Mouse (Mus musculus): Measurements from ENCODE around the gene Acmsd. TPM values are rescaled to one million over a fixed set of nuclear protein-coding genes. Genes with fewer than 3 reads are reported as not detected.

Gene Acmsd
- polyA plus RNA-seq (2015; fragmentation: Nextera tagmentation; extraction: Ambion mirVana) = 0.08 and 0.12 TPM in 2 replicates

DNA sequence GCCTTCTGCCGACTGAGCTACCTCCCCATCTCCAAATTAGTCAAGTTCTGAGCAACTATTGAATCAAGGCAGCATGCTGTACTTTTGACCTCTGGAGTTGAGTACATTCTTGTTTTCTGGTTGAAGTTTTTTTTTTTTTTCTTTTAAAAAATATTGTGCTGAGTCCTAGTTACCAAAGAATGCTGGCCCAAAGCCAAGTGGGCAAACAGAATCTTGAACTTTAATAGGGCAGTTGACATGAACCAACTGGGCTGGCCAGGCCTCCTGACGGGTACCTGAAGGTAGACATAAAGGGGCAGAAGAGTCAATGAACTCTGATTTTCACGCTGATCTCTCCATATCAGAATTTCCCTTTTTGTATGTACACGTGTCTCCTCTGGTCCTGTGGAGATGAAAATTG is at the start of gene Acmsd:
Acmsd (plus strand) TSS at position 318 of the 400 bp plus-strand sequence.
- Histone ChIP-seq H3K4me1 (replicated peaks) (no peaks in the 10 kb centered on the region), H3K27ac (replicated peaks) (no peak within 1 kb of the TSS), H3K9ac (no peak within 1 kb of the TSS), H3K27me3 (no peaks in the 10 kb centered on the region), H3K4me2 (no peak within 1 kb of the TSS), H3K4me3 (no peak within 1 kb of the TSS), H3K36me3 (no peaks in the 10 kb centered on the region), H3K9me3 (0 out of 2 replicates have a peak, but pooled peaks cover 2% of the 10 kb centered on the region)
- WGBS = 92% methylated on average over 4 of the region's 4 CpGs
- ATAC-seq (ENCODE audit: low FRiP score, low read depth) = no peak

DNA sequence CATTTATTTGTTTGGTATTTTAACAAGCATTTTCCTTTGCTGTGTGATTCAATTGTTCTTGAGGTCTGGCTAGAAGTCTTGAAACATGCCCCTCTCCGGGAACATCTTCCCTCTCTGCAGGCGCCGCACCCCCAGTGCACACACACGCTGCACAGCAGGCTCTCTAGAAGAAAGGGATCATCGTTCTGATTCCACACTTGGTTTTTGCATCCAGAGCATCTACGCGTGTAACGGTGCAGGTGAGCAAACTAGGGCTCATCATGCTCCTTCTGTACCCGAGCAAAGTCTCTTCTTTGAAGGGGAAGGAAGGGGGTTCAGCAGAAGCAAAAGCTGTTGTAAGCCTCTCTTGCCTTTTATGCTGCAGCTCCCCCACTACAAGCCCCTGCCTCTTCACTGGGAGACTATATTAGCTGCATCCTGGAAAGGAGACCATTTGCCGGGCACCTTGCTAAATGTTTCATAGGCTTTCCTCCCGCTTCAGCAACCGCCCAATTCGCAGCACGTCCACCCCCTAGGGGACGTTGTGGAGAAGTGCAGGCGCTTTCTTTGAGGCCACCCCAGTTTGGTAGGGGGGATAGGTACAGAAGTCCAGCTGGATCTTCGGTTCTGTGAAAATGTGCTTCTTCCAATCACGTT is 49.6 kb upstream of the Acmsd start, which contains the start of gene Tmem163:
Tmem163 (minus strand) TSS at position 51 of the 636 bp plus-strand sequence.
- H3K4me1 ChIP-seq (replicated peaks) = peaks cover 29% of the 10 kb centered on the region
- peak within 1 kb of the TSS; percentile 95 for H3K4me2 ChIP-seq
- H3K9me3 ChIP-seq = no peaks in the 10 kb centered on the region
- peaks cover 10% of the 10 kb centered on the region; the same call in 1 of the 2 replicates for H3K27me3 ChIP-seq
- H3K4me3 ChIP-seq = peak within 1 kb of the TSS; percentile 68
- peak within 1 kb of the TSS; percentile 66 for H3K27ac ChIP-seq (replicated peaks)
- no peaks in the 10 kb centered on the region for H3K36me3 ChIP-seq
- ATAC-seq (ENCODE audit: low FRiP score, low read depth) = no peak
- H3K9ac ChIP-seq = peak within 1 kb of the TSS; percentile 71; the same call in 1 of the 2 replicates
- 10% methylated on average over 18 of the region's 18 CpGs for WGBS

DNA sequence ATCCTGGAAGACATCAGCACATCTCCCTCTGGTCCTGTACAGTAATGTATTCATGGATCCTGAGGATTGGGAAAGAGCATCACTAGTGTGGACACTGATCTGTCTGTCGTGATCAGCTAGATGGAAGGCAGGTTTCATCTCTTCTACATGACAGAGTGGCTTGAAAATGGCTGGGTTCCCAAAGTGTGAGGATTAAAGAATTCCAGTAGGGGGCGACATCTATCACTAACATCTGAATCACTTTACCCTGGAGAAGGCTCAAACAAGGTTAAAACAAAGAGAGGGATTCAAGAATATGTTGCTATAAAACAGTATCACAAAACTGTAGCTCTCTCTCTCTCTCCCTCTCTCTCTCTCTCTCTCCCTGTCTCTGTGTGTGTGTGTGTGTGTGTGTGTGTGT is 32.7 kb upstream of the Acmsd start:
- Histone ChIP-seq H3K4me3 (no peak overlapping the region), H3K27me3 (no peaks in the 10 kb centered on the region), H3K27ac (replicated peaks) (no peak overlapping the region), H3K4me1 (replicated peaks) (no peaks in the 10 kb centered on the region), H3K4me2 (no peak overlapping the region), H3K9me3 (no peaks in the 10 kb centered on the region), H3K36me3 (no peaks in the 10 kb centered on the region), H3K9ac (no peak overlapping the region)
- no peak for ATAC-seq (ENCODE audit: low FRiP score, low read depth)
- 22% methylated on average over 2 of the region's 2 CpGs for WGBS

DNA sequence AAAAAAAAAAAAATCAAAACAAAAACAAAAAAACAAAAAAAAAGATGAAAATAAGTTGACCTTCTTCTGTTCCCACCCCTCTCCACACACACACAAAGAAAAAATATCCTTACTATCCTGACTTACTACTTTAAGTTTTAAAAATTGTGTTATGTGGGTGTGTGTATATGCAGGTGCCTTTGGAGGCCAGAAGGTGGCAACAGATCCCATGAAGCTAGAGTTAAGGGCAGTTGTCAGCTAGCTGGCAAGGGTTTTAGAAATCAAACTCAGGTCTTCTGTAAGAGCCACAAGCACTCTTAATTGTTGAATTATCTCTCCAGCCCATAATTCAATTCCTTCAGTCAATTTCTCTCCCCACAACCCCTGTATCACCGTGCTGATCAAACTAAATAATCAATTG is 27.0 kb upstream of the Acmsd start:
- Histone ChIP-seq H3K9ac (no peak overlapping the region), H3K27ac (replicated peaks) (no peak overlapping the region), H3K4me3 (no peak overlapping the region), H3K4me1 (replicated peaks) (0 out of 2 replicates have a peak, but pooled peaks cover 4% of the 10 kb centered on the region), H3K9me3 (no peaks in the 10 kb centered on the region), H3K4me2 (no peak overlapping the region), H3K36me3 (no peaks in the 10 kb centered on the region), H3K27me3 (no peaks in the 10 kb centered on the region)
- no peak for ATAC-seq (ENCODE audit: low FRiP score, low read depth)
- WGBS = 86% methylated on average over 1 of the region's 1 CpGs

DNA sequence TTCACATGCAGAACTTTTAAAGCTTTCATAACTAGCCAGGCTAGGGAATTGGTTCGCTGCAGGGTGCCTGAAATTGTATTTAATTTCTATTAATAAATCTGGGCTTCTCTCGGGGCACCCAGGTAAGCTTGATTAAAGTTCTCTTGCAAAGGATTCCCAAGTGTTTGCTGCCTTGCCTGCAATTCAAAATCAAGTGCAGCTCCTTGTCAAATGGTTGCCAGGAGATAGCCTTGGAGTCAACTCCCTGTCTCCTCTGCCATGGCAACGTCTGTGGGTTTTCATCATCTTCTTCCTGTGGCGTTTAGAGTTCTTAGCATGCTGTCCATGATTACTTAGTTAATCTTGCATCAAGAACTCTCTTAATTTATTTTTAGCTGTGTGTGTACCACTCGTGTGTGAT is 22.9 kb upstream of the Acmsd start:
- Histone ChIP-seq H3K27me3 (no peaks in the 10 kb centered on the region), H3K27ac (replicated peaks) (no peak overlapping the region), H3K4me3 (no peak overlapping the region), H3K4me1 (replicated peaks) (0 out of 2 replicates have a peak, but pooled peaks cover 4% of the 10 kb centered on the region), H3K9ac (no peak overlapping the region), H3K9me3 (no peaks in the 10 kb centered on the region), H3K4me2 (no peak overlapping the region), H3K36me3 (no peaks in the 10 kb centered on the region)
- 55% methylated on average over 5 of the region's 5 CpGs for WGBS
- ATAC-seq (ENCODE audit: low FRiP score, low read depth) = peak; percentile 27; the same call in 1 of the 2 replicates

DNA sequence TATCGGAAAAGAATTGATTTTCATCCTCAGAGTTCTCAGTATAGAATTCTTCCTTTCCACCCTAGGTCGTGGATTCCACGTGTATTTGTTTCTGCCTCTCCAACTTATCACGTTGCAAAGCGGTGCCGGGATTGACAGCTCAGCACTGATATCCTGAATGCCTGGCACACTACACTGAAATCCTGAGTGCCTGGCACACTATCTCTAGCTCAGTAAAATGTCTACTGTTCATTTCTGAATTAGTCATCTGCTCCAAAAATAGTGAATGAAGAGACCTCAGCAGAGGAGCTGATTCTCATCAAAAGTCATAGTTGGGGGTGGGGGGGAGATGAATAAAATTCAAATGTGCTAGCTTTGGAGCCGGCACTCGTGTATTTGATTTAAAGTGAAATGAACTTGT is 12.8 kb upstream of the Acmsd start:
- H3K36me3 ChIP-seq = no peaks in the 10 kb centered on the region
- no peaks in the 10 kb centered on the region for H3K27me3 ChIP-seq
- no peaks in the 10 kb centered on the region for H3K4me1 ChIP-seq (replicated peaks)
- no peak overlapping the region for H3K27ac ChIP-seq (replicated peaks)
- no peaks in the 10 kb centered on the region for H3K9me3 ChIP-seq
- no peak overlapping the region for H3K4me3 ChIP-seq
- no peak for ATAC-seq (ENCODE audit: low FRiP score, low read depth)
- no peak overlapping the region for H3K4me2 ChIP-seq
- H3K9ac ChIP-seq = no peak overlapping the region
- 91% methylated on average over 8 of the region's 8 CpGs for WGBS

DNA sequence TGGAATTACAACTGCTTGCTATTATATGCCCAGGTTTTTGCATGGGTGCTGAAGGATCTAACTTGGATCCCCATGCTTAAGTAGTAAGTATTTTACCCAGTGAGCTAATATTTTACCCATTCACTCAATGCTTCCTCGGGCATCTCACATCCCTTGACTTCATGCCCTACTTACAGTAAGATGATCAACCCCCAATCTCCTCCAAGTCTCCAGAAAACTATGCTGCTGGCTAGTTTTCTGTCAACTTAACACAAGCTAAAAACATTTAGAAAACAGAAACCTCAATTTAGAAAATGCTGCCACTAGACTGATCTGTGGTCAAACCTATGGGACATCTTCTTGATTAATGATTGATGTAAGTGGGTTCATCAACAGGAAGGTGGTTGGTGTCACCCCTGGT is 10.9 kb upstream of the Acmsd start:
- Histone ChIP-seq H3K27me3 (no peaks in the 10 kb centered on the region), H3K4me2 (no peak overlapping the region), H3K9me3 (no peaks in the 10 kb centered on the region), H3K4me3 (no peak overlapping the region), H3K36me3 (no peaks in the 10 kb centered on the region), H3K9ac (no peak overlapping the region), H3K4me1 (replicated peaks) (no peaks in the 10 kb centered on the region), H3K27ac (replicated peaks) (no peak overlapping the region)
- WGBS = 88% methylated on average over 1 of the region's 1 CpGs
- no peak for ATAC-seq (ENCODE audit: low FRiP score, low read depth)

DNA sequence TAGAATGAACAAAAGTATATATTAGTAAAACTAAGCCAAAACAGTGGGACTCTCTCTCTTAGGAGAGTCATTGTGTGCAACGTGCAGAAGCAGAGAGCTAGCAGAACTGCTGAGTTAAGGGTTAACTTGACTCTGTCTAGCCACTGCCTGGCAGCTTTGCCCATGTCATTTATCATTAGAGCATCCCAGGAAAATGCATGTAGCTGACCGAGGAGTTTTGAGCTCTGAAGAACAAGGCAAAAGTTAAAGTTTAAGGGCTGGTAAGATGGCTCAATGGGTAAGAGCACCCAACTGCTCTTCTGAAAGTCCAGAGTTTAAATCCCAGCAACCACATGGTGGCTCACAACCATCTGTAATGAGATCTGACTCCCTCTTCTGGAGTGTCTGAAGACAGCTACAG is 5.6 kb upstream of the Acmsd start:
- H3K4me3 ChIP-seq = no peak overlapping the region
- H3K27ac ChIP-seq (replicated peaks) = no peak overlapping the region
- H3K9me3 ChIP-seq = no peaks in the 10 kb centered on the region
- no peaks in the 10 kb centered on the region for H3K36me3 ChIP-seq
- no peak for ATAC-seq (ENCODE audit: low FRiP score, low read depth)
- no peak overlapping the region for H3K9ac ChIP-seq
- no peaks in the 10 kb centered on the region for H3K27me3 ChIP-seq
- no peak overlapping the region for H3K4me2 ChIP-seq
- 47% methylated on average over 2 of the region's 2 CpGs for WGBS
- H3K4me1 ChIP-seq (replicated peaks) = no peaks in the 10 kb centered on the region

DNA sequence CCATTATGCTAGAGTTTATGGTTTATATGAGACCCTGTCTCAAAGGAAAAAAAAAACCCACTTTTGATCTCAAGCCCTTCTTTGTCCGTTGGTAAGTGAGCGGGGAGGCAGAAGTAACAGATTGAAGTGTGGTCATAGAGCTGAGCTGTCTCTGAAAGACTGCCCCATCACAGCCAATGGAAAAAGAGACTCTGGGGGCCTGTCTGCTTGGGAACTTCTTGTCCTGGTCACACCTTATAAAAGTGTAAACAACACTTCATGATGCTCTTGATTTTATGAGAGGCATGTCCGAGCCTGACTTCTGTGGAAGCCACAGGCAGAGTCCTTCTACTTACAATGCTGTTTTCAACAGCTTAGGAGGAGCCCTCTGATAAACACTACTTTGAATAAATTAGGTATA is 1.9 kb downstream of the Acmsd start:
- Histone ChIP-seq H3K4me3 (no peak overlapping the region), H3K9me3 (0 out of 2 replicates have a peak, but pooled peaks cover 2% of the 10 kb centered on the region), H3K4me2 (no peak overlapping the region), H3K36me3 (no peaks in the 10 kb centered on the region), H3K27me3 (no peaks in the 10 kb centered on the region), H3K27ac (replicated peaks) (no peak overlapping the region), H3K9ac (no peak overlapping the region), H3K4me1 (replicated peaks) (no peaks in the 10 kb centered on the region)
- ATAC-seq (ENCODE audit: low FRiP score, low read depth) = no peak
- WGBS = 48% methylated on average over 3 of the region's 3 CpGs

DNA sequence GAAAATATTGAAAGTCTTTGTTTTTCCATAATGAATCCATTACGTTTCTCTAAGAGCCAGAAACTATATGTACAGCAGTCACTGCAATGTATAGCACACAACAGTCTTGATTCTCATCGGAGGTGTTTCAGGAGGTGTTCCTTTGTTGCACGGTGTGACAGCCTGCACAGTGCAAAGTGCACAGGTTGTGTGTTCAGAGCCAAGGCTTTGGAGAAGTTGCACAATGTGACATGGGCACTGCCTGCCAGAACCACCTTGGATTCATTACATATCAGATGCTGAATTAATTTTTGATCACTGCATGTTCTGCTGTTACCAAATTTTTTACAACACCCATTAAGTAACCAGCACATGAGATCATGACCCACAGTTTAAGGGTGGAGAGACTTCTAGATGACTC is 3.2 kb downstream of the Acmsd start:
- no peak overlapping the region for H3K27ac ChIP-seq (replicated peaks)
- no peak overlapping the region for H3K4me2 ChIP-seq
- no peaks in the 10 kb centered on the region for H3K4me1 ChIP-seq (replicated peaks)
- ATAC-seq (ENCODE audit: low FRiP score, low read depth) = no peak
- H3K9me3 ChIP-seq = 0 out of 2 replicates have a peak, but pooled peaks cover 2% of the 10 kb centered on the region
- H3K9ac ChIP-seq = no peak overlapping the region
- H3K27me3 ChIP-seq = no peaks in the 10 kb centered on the region
- no peak overlapping the region for H3K4me3 ChIP-seq
- 86% methylated on average over 3 of the region's 3 CpGs for WGBS
- no peaks in the 10 kb centered on the region for H3K36me3 ChIP-seq

DNA sequence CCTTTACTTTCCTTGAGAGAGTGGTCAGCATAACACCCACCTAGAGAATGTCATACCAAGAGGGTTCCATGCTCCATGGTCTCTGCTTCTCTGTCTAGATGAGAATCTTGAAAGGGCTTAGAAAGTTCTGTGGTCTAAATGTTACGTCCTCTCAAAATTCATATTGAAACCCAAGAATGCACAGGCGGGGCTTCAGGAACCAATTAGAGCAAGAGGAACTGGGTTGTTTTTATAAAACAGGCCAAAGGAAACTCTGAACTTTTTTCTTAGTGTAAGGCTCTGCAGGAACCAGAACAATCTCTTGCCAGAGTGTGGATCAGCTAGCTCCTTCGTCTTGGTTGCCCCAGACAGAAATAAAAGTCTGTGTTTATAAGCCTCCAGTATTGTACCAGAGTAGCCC is 3.6 kb downstream of the Acmsd start:
- no peaks in the 10 kb centered on the region for H3K36me3 ChIP-seq
- H3K4me1 ChIP-seq (replicated peaks) = no peaks in the 10 kb centered on the region
- H3K27ac ChIP-seq (replicated peaks) = no peak overlapping the region
- H3K9me3 ChIP-seq = 0 out of 2 replicates have a peak, but pooled peaks cover 2% of the 10 kb centered on the region
- no peak overlapping the region for H3K9ac ChIP-seq
- H3K4me3 ChIP-seq = no peak overlapping the region
- H3K27me3 ChIP-seq = no peaks in the 10 kb centered on the region
- ATAC-seq (ENCODE audit: low FRiP score, low read depth) = no peak
- WGBS = 82% methylated on average over 3 of the region's 3 CpGs
- H3K4me2 ChIP-seq = no peak overlapping the region

DNA sequence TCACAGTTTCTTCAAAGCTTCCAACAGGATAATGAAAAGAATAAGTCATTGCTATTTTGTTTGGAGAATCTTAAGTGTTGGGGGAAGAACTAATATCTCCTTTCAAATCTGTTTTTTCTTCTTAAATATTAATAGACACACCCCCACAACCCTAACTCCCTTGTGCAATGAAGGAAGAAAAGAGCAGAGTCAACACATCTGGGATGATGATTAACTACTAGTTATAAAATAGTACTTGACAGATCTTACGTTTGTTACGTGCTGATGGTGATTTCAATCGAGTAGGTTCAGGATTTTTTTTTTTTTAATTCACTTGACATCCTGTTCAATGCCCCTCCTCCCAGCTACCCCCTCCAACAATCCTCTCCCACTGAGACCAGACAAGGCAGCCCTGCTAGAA is 6.1 kb downstream of the Acmsd start:
- Histone ChIP-seq H3K9ac (no peak overlapping the region), H3K27ac (replicated peaks) (no peak overlapping the region), H3K9me3 (no peaks in the 10 kb centered on the region), H3K4me1 (replicated peaks) (no peaks in the 10 kb centered on the region), H3K4me2 (no peak overlapping the region), H3K36me3 (no peaks in the 10 kb centered on the region), H3K27me3 (no peaks in the 10 kb centered on the region), H3K4me3 (no peak overlapping the region)
- 76% methylated on average over 3 of the region's 3 CpGs for WGBS
- ATAC-seq (ENCODE audit: low FRiP score, low read depth) = no peak

All from hindbrain, embryonic 15.5 days (tissue).